Mouse (Mus musculus): Measurements from ENCODE around the gene Hipk1. TPM values are rescaled to one million over a fixed set of nuclear protein-coding genes. Genes with fewer than 3 reads are reported as not detected.
A peak's percentile ranks its signal among the peaks of the same experiment; 100 is the strongest.
"Not testable (repeated sequence)": the region's sequence is repeated elsewhere in the genome, so short reads cannot be mapped to it uniquely, and the experiment has no call there.

Hipk1 gene
- 27.2 and 55.2 TPM in 2 replicates for polyA plus RNA-seq (2012; rRNA removed)

DNA sequence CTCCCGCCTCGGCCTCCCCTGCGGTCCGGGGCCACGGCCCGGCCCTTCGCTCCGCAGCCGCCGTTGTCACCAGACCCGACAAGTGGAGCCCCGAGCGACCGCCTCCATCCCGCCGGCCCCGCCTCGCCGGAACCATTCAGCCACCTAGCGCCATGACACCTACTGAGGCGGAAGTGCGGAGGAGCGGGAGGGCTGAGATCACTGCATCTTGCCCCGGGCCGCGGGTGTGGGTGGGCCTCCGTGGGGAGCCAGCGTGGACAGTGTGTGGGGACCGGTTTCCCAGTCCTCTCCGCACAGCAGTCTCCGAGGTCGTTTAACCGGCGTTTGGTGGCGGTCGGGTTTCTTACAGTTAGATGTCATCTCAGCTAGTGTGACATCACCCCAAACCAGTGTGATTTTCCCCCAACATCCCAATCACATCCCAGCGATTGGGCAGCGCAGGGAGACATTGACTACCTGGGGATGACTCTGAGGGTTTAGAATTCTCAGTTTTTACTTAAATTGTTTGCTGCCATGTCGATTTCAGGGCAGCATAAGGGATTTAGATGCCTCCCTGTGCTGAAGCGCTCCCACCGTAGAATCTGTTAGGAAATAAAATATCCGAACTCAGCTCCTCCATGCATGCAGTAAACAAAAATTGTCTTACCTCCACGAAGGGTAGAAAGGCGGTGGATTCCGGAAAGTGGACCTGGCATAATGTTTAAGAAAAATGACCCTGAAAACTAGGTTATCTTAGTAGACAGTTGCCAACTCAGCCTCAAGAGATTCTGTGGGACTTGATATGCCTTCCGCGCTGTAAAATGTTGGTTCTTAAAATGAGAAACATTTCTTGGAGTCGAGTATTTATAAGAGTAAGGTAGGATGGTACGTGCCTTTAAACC lies at the start of gene Hipk1:
Gene Hipk1 (minus strand): TSS at position 334 of the 881 bp plus-strand sequence.
- peak within 1 kb of the TSS; percentile 92 for H3K27ac ChIP-seq (ENCODE audit: insufficient read depth, low read depth, low read length)
- TF ChIP-seq POLR2A (IDR thresholded peaks at IDR 0.05; ENCODE audit: low read depth, low read length) (peak; percentile 93), CTCF (IDR thresholded peaks at IDR 0.05; ENCODE audit: extremely low read depth, insufficient read length, insufficient replicate concordance, low read depth, low read length) (no peak)
- WGBS, result 9% methylated on average over 49 of the region's 49 CpGs
- peaks cover 7% of the 10 kb centered on the region; the same call in 1 of the 2 replicates for H3K4me1 ChIP-seq (ENCODE audit: control insufficient read depth, insufficient read depth, insufficient read length, low read length)
- peak within 1 kb of the TSS; percentile 81 for H3K4me3 ChIP-seq (ENCODE audit: low read depth, low read length)
- H3K36me3 ChIP-seq (ENCODE audit: control insufficient read depth, insufficient read depth, low read length), result no peaks in the 10 kb centered on the region
- H3K27me3 ChIP-seq (ENCODE audit: control insufficient read depth, insufficient read depth, low read length), result no peaks in the 10 kb centered on the region

GRCm38 (mm10) chr3:103840946-103841345 lies 49.6 kb upstream of the Hipk1 start:
- not testable (repeated sequence) for H3K4me1 ChIP-seq (ENCODE audit: control insufficient read depth, insufficient read depth, insufficient read length, low read length)

DNA sequence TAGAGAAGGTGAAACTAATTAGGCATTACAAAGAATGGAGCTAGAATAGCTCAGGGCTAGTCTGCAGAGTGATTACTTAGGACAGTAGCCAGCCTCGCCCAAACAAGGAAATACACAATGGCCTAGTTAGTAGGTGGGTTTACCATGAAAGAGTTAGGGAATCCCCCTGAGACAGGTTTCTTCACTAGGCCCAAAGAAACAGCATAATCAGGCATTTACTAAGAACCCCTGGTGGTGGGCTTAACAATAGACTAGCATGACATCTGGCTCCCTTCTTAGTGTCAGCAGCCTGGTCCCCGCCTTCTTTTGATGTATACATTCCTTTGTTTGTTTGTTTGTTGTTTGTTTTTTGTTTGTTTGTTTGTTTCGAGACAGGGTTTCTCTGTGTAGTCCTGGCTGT lies 48.8 kb upstream of the Hipk1 start:
- peaks cover 16% of the 10 kb centered on the region for H3K36me3 ChIP-seq (ENCODE audit: control insufficient read depth, insufficient read depth, low read length)
- 90% methylated on average over 3 of the region's 3 CpGs for WGBS
- not testable (repeated sequence) for H3K27ac ChIP-seq (ENCODE audit: insufficient read depth, low read depth, low read length); H3K4me3 ChIP-seq (ENCODE audit: low read depth, low read length); H3K27me3 ChIP-seq (ENCODE audit: control insufficient read depth, insufficient read depth, low read length); H3K4me1 ChIP-seq (ENCODE audit: control insufficient read depth, insufficient read depth, insufficient read length, low read length)

More at GRCm38 (mm10) chr3:103840946-103841345, 49.6 kb upstream of the Hipk1 start:
- H3K27me3 ChIP-seq (ENCODE audit: control insufficient read depth, insufficient read depth, low read length); H3K4me3 ChIP-seq (ENCODE audit: low read depth, low read length); H3K27ac ChIP-seq (ENCODE audit: insufficient read depth, low read depth, low read length): not testable (repeated sequence)
- 95% methylated on average over 7 of the region's 7 CpGs for WGBS
- H3K36me3 ChIP-seq (ENCODE audit: control insufficient read depth, insufficient read depth, low read length), result peaks cover 18% of the 10 kb centered on the region

GRCm38 (mm10) chr3:103839711-103840110 lies 48.3 kb upstream of the Hipk1 start:
- Histone ChIP-seq H3K27me3 (ENCODE audit: control insufficient read depth, insufficient read depth, low read length) (no peaks in the 10 kb centered on the region), H3K36me3 (ENCODE audit: control insufficient read depth, insufficient read depth, low read length) (peaks cover 16% of the 10 kb centered on the region), H3K4me1 (ENCODE audit: control insufficient read depth, insufficient read depth, insufficient read length, low read length) (peaks cover 7% of the 10 kb centered on the region; the same call in 1 of the 2 replicates), H3K27ac (ENCODE audit: insufficient read depth, low read depth, low read length) (no peak overlapping the region), H3K4me3 (ENCODE audit: low read depth, low read length) (no peak overlapping the region)
- TF ChIP-seq CTCF (IDR thresholded peaks at IDR 0.05; ENCODE audit: extremely low read depth, insufficient read length, insufficient replicate concordance, low read depth, low read length) (no peak), POLR2A (IDR thresholded peaks at IDR 0.05; ENCODE audit: low read depth, low read length) (no peak)
- WGBS, result 97% methylated on average over 6 of the region's 6 CpGs

GRCm38 (mm10) chr3:103836453-103836852 lies 45.1 kb upstream of the Hipk1 start:
- peaks cover 7% of the 10 kb centered on the region for H3K36me3 ChIP-seq (ENCODE audit: control insufficient read depth, insufficient read depth, low read length)
- H3K27ac ChIP-seq (ENCODE audit: insufficient read depth, low read depth, low read length), result no peak overlapping the region

GRCm38 (mm10) chr3:103835951-103836310 lies 44.6 kb upstream of the Hipk1 start:
- Histone ChIP-seq H3K27ac (ENCODE audit: insufficient read depth, low read depth, low read length) (no peak overlapping the region), H3K36me3 (ENCODE audit: control insufficient read depth, insufficient read depth, low read length) (peaks cover 7% of the 10 kb centered on the region), H3K4me1 (ENCODE audit: control insufficient read depth, insufficient read depth, insufficient read length, low read length) (peaks cover 9% of the 10 kb centered on the region; the same call in 1 of the 2 replicates), H3K4me3 (ENCODE audit: low read depth, low read length) (no peak overlapping the region; the same call in 1 of the 2 replicates), H3K27me3 (ENCODE audit: control insufficient read depth, insufficient read depth, low read length) (no peaks in the 10 kb centered on the region)
- no peak for TF ChIP-seq CTCF (IDR thresholded peaks at IDR 0.05; ENCODE audit: extremely low read depth, insufficient read length, insufficient replicate concordance, low read depth, low read length)
- no peak for TF ChIP-seq POLR2A (IDR thresholded peaks at IDR 0.05; ENCODE audit: low read depth, low read length)
- WGBS, result 64% methylated on average over 10 of the region's 10 CpGs

More at GRCm38 (mm10) chr3:103836453-103836852, 45.1 kb upstream of the Hipk1 start:
- WGBS, result 84% methylated on average over 5 of the region's 5 CpGs
- Histone ChIP-seq H3K4me1 (ENCODE audit: control insufficient read depth, insufficient read depth, insufficient read length, low read length) (peaks cover 9% of the 10 kb centered on the region; the same call in 1 of the 2 replicates), H3K27me3 (ENCODE audit: control insufficient read depth, insufficient read depth, low read length) (no peaks in the 10 kb centered on the region), H3K4me3 (ENCODE audit: low read depth, low read length) (no peak overlapping the region)
- TF ChIP-seq POLR2A (IDR thresholded peaks at IDR 0.05; ENCODE audit: low read depth, low read length), result no peak
- no peak for TF ChIP-seq CTCF (IDR thresholded peaks at IDR 0.05; ENCODE audit: extremely low read depth, insufficient read length, insufficient replicate concordance, low read depth, low read length)

GRCm38 (mm10) chr3:103835272-103835950 lies 44.0 kb upstream of the Hipk1 start:
- TF ChIP-seq POLR2A (IDR thresholded peaks at IDR 0.05; ENCODE audit: low read depth, low read length), result no peak
- TF ChIP-seq CTCF (IDR thresholded peaks at IDR 0.05; ENCODE audit: extremely low read depth, insufficient read length, insufficient replicate concordance, low read depth, low read length), result no peak
- 76% methylated on average over 6 of the region's 6 CpGs for WGBS
- H3K27ac ChIP-seq (ENCODE audit: insufficient read depth, low read depth, low read length), result no peak overlapping the region

More at GRCm38 (mm10) chr3:103835272-103835950, 44.0 kb upstream of the Hipk1 start:
- peaks cover 9% of the 10 kb centered on the region; the same call in 1 of the 2 replicates for H3K4me1 ChIP-seq (ENCODE audit: control insufficient read depth, insufficient read depth, insufficient read length, low read length)
- H3K27me3 ChIP-seq (ENCODE audit: control insufficient read depth, insufficient read depth, low read length), result no peaks in the 10 kb centered on the region
- no peak overlapping the region for H3K4me3 ChIP-seq (ENCODE audit: low read depth, low read length)
- H3K36me3 ChIP-seq (ENCODE audit: control insufficient read depth, insufficient read depth, low read length), result peaks cover 7% of the 10 kb centered on the region
